Mouse (Mus musculus): Measurements from ENCODE around the gene Ccdc117. TPM values are rescaled to one million over a fixed set of nuclear protein-coding genes. Genes with fewer than 3 reads are reported as not detected.
A peak's percentile ranks its signal among the peaks of the same experiment; 100 is the strongest.
"Not testable (repeated sequence)": the region's sequence is repeated elsewhere in the genome, so short reads cannot be mapped to it uniquely, and the experiment has no call there.

The Ccdc117 gene
- total RNA-seq, 1 experiment from 2014 or later, result 49.0 TPM

- no peak for ATAC-seq (replicated peaks in 1 of 2; ENCODE audit: insufficient read depth in 1 of 2, low FRiP score in 2 of 2, low TSS enrichment in 1 of 2, low read depth in 1 of 2, poor library complexity in 2 of 2, severe bottlenecking in 2 of 2)
Observed at GRCm38 (mm10) chr11:5498422-5498821, 43.6 kb downstream of the Ccdc117 start.

GRCm38 (mm10) chr11:5496559-5497248, 45.3 kb downstream of the Ccdc117 start:
- no peak for ATAC-seq (replicated peaks in 1 of 2; ENCODE audit: insufficient read depth in 1 of 2, low FRiP score in 2 of 2, low TSS enrichment in 1 of 2, low read depth in 1 of 2, poor library complexity in 2 of 2, severe bottlenecking in 2 of 2)

GRCm38 (mm10) chr11:5495906-5496305, 46.1 kb downstream of the Ccdc117 start:
- no peak for ATAC-seq (replicated peaks in 1 of 2; ENCODE audit: insufficient read depth in 1 of 2, low FRiP score in 2 of 2, low TSS enrichment in 1 of 2, low read depth in 1 of 2, poor library complexity in 2 of 2, severe bottlenecking in 2 of 2)

- no peak for ATAC-seq (replicated peaks in 1 of 2; ENCODE audit: insufficient read depth in 1 of 2, low FRiP score in 2 of 2, low TSS enrichment in 1 of 2, low read depth in 1 of 2, poor library complexity in 2 of 2, severe bottlenecking in 2 of 2)
Observed at GRCm38 (mm10) chr11:5495286-5495832, 46.6 kb downstream of the Ccdc117 start.

GRCm38 (mm10) chr11:5493869-5494268, 48.1 kb downstream of the Ccdc117 start:
- ATAC-seq (replicated peaks in 1 of 2; ENCODE audit: insufficient read depth in 1 of 2, low FRiP score in 2 of 2, low TSS enrichment in 1 of 2, low read depth in 1 of 2, poor library complexity in 2 of 2, severe bottlenecking in 2 of 2), result no peak

GRCm38 (mm10) chr11:5491912-5492311, 50.1 kb downstream of the Ccdc117 start:
- ATAC-seq (replicated peaks in 1 of 2; ENCODE audit: insufficient read depth in 1 of 2, low FRiP score in 2 of 2, low TSS enrichment in 1 of 2, low read depth in 1 of 2, poor library complexity in 2 of 2, severe bottlenecking in 2 of 2), result no peak

GRCm38 (mm10) chr11:5490989-5491656, 50.9 kb downstream of the Ccdc117 start:
- ATAC-seq (replicated peaks in 1 of 2; ENCODE audit: insufficient read depth in 1 of 2, low FRiP score in 2 of 2, low TSS enrichment in 1 of 2, low read depth in 1 of 2, poor library complexity in 2 of 2, severe bottlenecking in 2 of 2), result no peak; a peak in 1 of 4 replicates

GRCm38 (mm10) chr11:5489433-5489832, 52.6 kb downstream of the Ccdc117 start:
- not testable (repeated sequence) for ATAC-seq (replicated peaks in 1 of 2; ENCODE audit: insufficient read depth in 1 of 2, low FRiP score in 2 of 2, low TSS enrichment in 1 of 2, low read depth in 1 of 2, poor library complexity in 2 of 2, severe bottlenecking in 2 of 2)

GRCm38 (mm10) chr11:5485193-5486011, 56.6 kb downstream of the Ccdc117 start:
- ATAC-seq (replicated peaks in 1 of 2; ENCODE audit: insufficient read depth in 1 of 2, low FRiP score in 2 of 2, low TSS enrichment in 1 of 2, low read depth in 1 of 2, poor library complexity in 2 of 2, severe bottlenecking in 2 of 2), result peak; percentile 97 to 99

GRCm38 (mm10) chr11:5482581-5482980, 59.4 kb downstream of the Ccdc117 start:
- no peak for ATAC-seq (replicated peaks in 1 of 2; ENCODE audit: insufficient read depth in 1 of 2, low FRiP score in 2 of 2, low TSS enrichment in 1 of 2, low read depth in 1 of 2, poor library complexity in 2 of 2, severe bottlenecking in 2 of 2)

Other genes starting within 250 kb of the Ccdc117 start
- gene Znrf3, start 97.3 kb downstream of the Ccdc117 start, total RNA-seq (2017), result 6.7 and 6.9 TPM in 2 replicates
- 98.8 and 100 TPM in 2 replicates for gene Xbp1, start 21.5 kb downstream of the Ccdc117 start, total RNA-seq (2017)
- gene Ankrd36, start 27.5 kb upstream of the Ccdc117 start, total RNA-seq (2017), result not detected in 2 replicates
- 38.8 and 39.4 TPM in 2 replicates for gene Mrps24, start 173.5 kb upstream of the Ccdc117 start, total RNA-seq (2017)
- gene Urgcp, start 220.2 kb upstream of the Ccdc117 start, total RNA-seq (2017), result 8.0 and 9.1 TPM in 2 replicates
- 71.7 and 93.2 TPM in 2 replicates for gene Dbnl, start 246.3 kb upstream of the Ccdc117 start, total RNA-seq (2017)

All from hematopoietic stem cell, adult 5-6 weeks (primary cell).